Mouse (Mus musculus) testis, postnatal 14 days (tissue): ENCODE results near the gene Gcnt4.

Experiments used
- DNase-seq: peaks from one replicate; pipeline ENCODE4 v3.0.0; 2021; ENCODE audit warnings: low spot score

Gene Gcnt4

GRCm38 (mm10) chr13:96993291-96993989 lies 69.0 kb downstream of the Gcnt4 start:
- no peak for DNase-seq

- DNase-seq: no peak
Measured at GRCm38 (mm10) chr13:96995243-96995642, 70.8 kb downstream of the Gcnt4 start.

GRCm38 (mm10) chr13:96997080-96997479 lies 72.6 kb downstream of the Gcnt4 start:
- no peak for DNase-seq
